Mouse (Mus musculus): ENCODE measurements around the gene Nccrp1.
"Not testable (repeated sequence)": the region's sequence is repeated elsewhere in the genome, so short reads cannot be mapped to it uniquely, and the experiment has no call there.

Nccrp1 gene

GRCm38 (mm10) chr7:28570291-28570981 lies 23.4 kb upstream of the Nccrp1 start:
- no peak for DNase-seq (ENCODE audit: low read depth, low spot score)

- peak; percentile 61 for DNase-seq (ENCODE audit: low read depth, low spot score)
These were observed 21.2 kb upstream of the Nccrp1 start for GRCm38 (mm10) chr7:28568253-28568652.

- DNase-seq (ENCODE audit: low read depth, low spot score): no peak
These were observed 20.5 kb upstream of the Nccrp1 start for GRCm38 (mm10) chr7:28567539-28567938.

GRCm38 (mm10) chr7:28565407-28565806 lies 18.4 kb upstream of the Nccrp1 start:
- no peak for DNase-seq (ENCODE audit: low read depth, low spot score)

- DNase-seq (ENCODE audit: low read depth, low spot score): no peak
These were observed 15.9 kb upstream of the Nccrp1 start for GRCm38 (mm10) chr7:28562951-28563350.

GRCm38 (mm10) chr7:28562371-28562770 lies 15.3 kb upstream of the Nccrp1 start:
- no peak for DNase-seq (ENCODE audit: low read depth, low spot score)

GRCm38 (mm10) chr7:28561967-28562366 lies 14.9 kb upstream of the Nccrp1 start:
- no peak for DNase-seq (ENCODE audit: low read depth, low spot score)

GRCm38 (mm10) chr7:28560856-28561255 lies 13.8 kb upstream of the Nccrp1 start:
- no peak for DNase-seq (ENCODE audit: low read depth, low spot score)

GRCm38 (mm10) chr7:28558486-28558885 lies 11.4 kb upstream of the Nccrp1 start:
- no peak for DNase-seq (ENCODE audit: low read depth, low spot score)

GRCm38 (mm10) chr7:28557708-28558107 lies 10.7 kb upstream of the Nccrp1 start:
- DNase-seq (ENCODE audit: low read depth, low spot score): no peak

- DNase-seq (ENCODE audit: low read depth, low spot score): no peak
These were observed 10.0 kb upstream of the Nccrp1 start for GRCm38 (mm10) chr7:28557069-28557468.

GRCm38 (mm10) chr7:28555939-28556535 lies 9.0 kb upstream of the Nccrp1 start:
- DNase-seq (ENCODE audit: low read depth, low spot score): no peak

- DNase-seq (ENCODE audit: low read depth, low spot score): no peak
These were observed 6.0 kb upstream of the Nccrp1 start for GRCm38 (mm10) chr7:28553076-28553475.

- DNase-seq (ENCODE audit: low read depth, low spot score): no peak
These were observed 574 bp upstream of the Nccrp1 start for GRCm38 (mm10) chr7:28547628-28548027.

- no peak for DNase-seq (ENCODE audit: low read depth, low spot score)
These were observed 405 bp downstream of the Nccrp1 start for GRCm38 (mm10) chr7:28546649-28547048.

- no peak for DNase-seq (ENCODE audit: low read depth, low spot score)
These were observed 1.2 kb downstream of the Nccrp1 start for GRCm38 (mm10) chr7:28545891-28546210.

- no peak for DNase-seq (ENCODE audit: low read depth, low spot score)
These were observed 1.8 kb downstream of the Nccrp1 start for GRCm38 (mm10) chr7:28545048-28545890.

- DNase-seq (ENCODE audit: low read depth, low spot score): no peak
These were observed 2.9 kb downstream of the Nccrp1 start for GRCm38 (mm10) chr7:28544051-28544601.

- no peak for DNase-seq (ENCODE audit: low read depth, low spot score)
These were observed 6.5 kb downstream of the Nccrp1 start, which contains the start of gene Sycn for GRCm38 (mm10) chr7:28540526-28540925. Gene Sycn (plus strand): TSS chr7:28540885.

- not testable (repeated sequence) for DNase-seq (ENCODE audit: low read depth, low spot score)
These were observed 8.2 kb downstream of the Nccrp1 start for GRCm38 (mm10) chr7:28538886-28539285.

- no peak for DNase-seq (ENCODE audit: low read depth, low spot score)
These were observed 15.0 kb downstream of the Nccrp1 start for GRCm38 (mm10) chr7:28532005-28532404.

All from c-Kit-negative CD71-positive TER-119-positive erythroid progenitor cells, embryonic 14.5 days (primary cell).